Mouse (Mus musculus): ENCODE measurements around the gene Polr3h. TPM values are rescaled to one million over a fixed set of nuclear protein-coding genes. Genes with fewer than 3 reads are reported as not detected.

The Polr3h gene
- polyA plus RNA-seq, 1 experiment, result 10.1 TPM

- 84% methylated on average over 5 of the region's 5 CpGs for WGBS
- DNase-seq (ENCODE audit: low read depth, low spot score), result no peak
These were observed 24.7 kb upstream of the Polr3h start for GRCm38 (mm10) chr15:81950716-81951115.

GRCm38 (mm10) chr15:81949476-81950131 lies 23.6 kb upstream of the Polr3h start:
- no peak for DNase-seq (ENCODE audit: low read depth, low spot score)
- 56% methylated on average over 11 of the region's 11 CpGs for WGBS

GRCm38 (mm10) chr15:81949076-81949475 lies 23.0 kb upstream of the Polr3h start:
- 79% methylated on average over 10 of the region's 10 CpGs for WGBS
- no peak for DNase-seq (ENCODE audit: low read depth, low spot score)

- WGBS, result 43% methylated on average over 9 of the region's 9 CpGs
- DNase-seq (ENCODE audit: low read depth, low spot score), result no peak
These were observed 17.2 kb upstream of the Polr3h start for GRCm38 (mm10) chr15:81943176-81943749.

GRCm38 (mm10) chr15:81941010-81941409 lies 15.0 kb upstream of the Polr3h start:
- WGBS, result 92% methylated on average over 2 of the region's 2 CpGs
- DNase-seq (ENCODE audit: low read depth, low spot score), result no peak

- DNase-seq (ENCODE audit: low read depth, low spot score), result no peak
- 89% methylated on average over 5 of the region's 5 CpGs for WGBS
These were observed 14.2 kb upstream of the Polr3h start for GRCm38 (mm10) chr15:81940219-81940618.

GRCm38 (mm10) chr15:81939774-81940173 lies 13.7 kb upstream of the Polr3h start:
- WGBS, result 61% methylated on average over 4 of the region's 4 CpGs
- DNase-seq (ENCODE audit: low read depth, low spot score), result no peak

- WGBS, result 76% methylated on average over 10 of the region's 10 CpGs
- DNase-seq (ENCODE audit: low read depth, low spot score), result no peak
These were observed 13.2 kb upstream of the Polr3h start for GRCm38 (mm10) chr15:81939157-81939715.

- no peak for DNase-seq (ENCODE audit: low read depth, low spot score)
- 43% methylated on average over 2 of the region's 2 CpGs for WGBS
These were observed 12.2 kb upstream of the Polr3h start for GRCm38 (mm10) chr15:81938246-81938645.

- 18% methylated on average over 19 of the region's 19 CpGs for WGBS
- no peak for DNase-seq (ENCODE audit: low read depth, low spot score)
These were observed 11.3 kb upstream of the Polr3h start for GRCm38 (mm10) chr15:81937098-81937972.

GRCm38 (mm10) chr15:81936679-81937078 lies 10.6 kb upstream of the Polr3h start, which contains the start of gene Csdc2:
TSS of gene Csdc2 (plus strand) at chr15:81936759.
- 6% methylated on average over 12 of the region's 12 CpGs for WGBS

GRCm38 (mm10) chr15:81935869-81936637 lies 10.0 kb upstream of the Polr3h start:
- no peak for DNase-seq (ENCODE audit: low read depth, low spot score)
- WGBS, result 55% methylated on average over 7 of the region's 7 CpGs

More at GRCm38 (mm10) chr15:81936679-81937078, 10.6 kb upstream of the Polr3h start, which contains the start of gene Csdc2:
- no peak for DNase-seq (ENCODE audit: low read depth, low spot score)

GRCm38 (mm10) chr15:81933986-81934385 lies 7.9 kb upstream of the Polr3h start:
- 82% methylated on average over 1 of the region's 1 CpGs for WGBS
- no peak for DNase-seq (ENCODE audit: low read depth, low spot score)

GRCm38 (mm10) chr15:81932951-81933470 lies 7.0 kb upstream of the Polr3h start:
- DNase-seq (ENCODE audit: low read depth, low spot score), result no peak
- WGBS, result 40% methylated on average over 12 of the region's 12 CpGs

- DNase-seq (ENCODE audit: low read depth, low spot score), result no peak
- 43% methylated on average over 11 of the region's 11 CpGs for WGBS
These were observed 2.2 kb upstream of the Polr3h start for GRCm38 (mm10) chr15:81928277-81928676.

GRCm38 (mm10) chr15:81927741-81928140 lies 1.7 kb upstream of the Polr3h start:
- 25% methylated on average over 4 of the region's 4 CpGs for WGBS
- no peak for DNase-seq (ENCODE audit: low read depth, low spot score)

GRCm38 (mm10) chr15:81926446-81926822 lies 394 bp upstream of the Polr3h start:
- WGBS, result 34% methylated on average over 9 of the region's 9 CpGs
- no peak for DNase-seq (ENCODE audit: low read depth, low spot score)

GRCm38 (mm10) chr15:81924933-81925332 lies 1.1 kb downstream of the Polr3h start:
- WGBS, result 83% methylated on average over 11 of the region's 11 CpGs
- no peak for DNase-seq (ENCODE audit: low read depth, low spot score)

GRCm38 (mm10) chr15:81921255-81921654 lies 4.8 kb downstream of the Polr3h start:
- no peak for DNase-seq (ENCODE audit: low read depth, low spot score)

More at GRCm38 (mm10) chr15:81921255-81921654, 4.8 kb downstream of the Polr3h start:
- WGBS, result 54% methylated on average over 5 of the region's 5 CpGs

Measured in large intestine, adult 2 months (tissue).